Mouse (Mus musculus): ENCODE data around the gene Ces2f. TPM values are rescaled to one million over a fixed set of nuclear protein-coding genes. Genes with fewer than 3 reads are reported as not detected.
A peak's percentile ranks its signal among the peaks of the same experiment; 100 is the strongest.
"Not testable (repeated sequence)": the region's sequence is repeated elsewhere in the genome, so short reads cannot be mapped to it uniquely, and the experiment has no call there.

The Ces2f gene
- not detected for total RNA-seq (2021)
- long read RNA-seq, experiment 1 = 0 reads
- long read RNA-seq, experiment 2 = 0 reads

DNA sequence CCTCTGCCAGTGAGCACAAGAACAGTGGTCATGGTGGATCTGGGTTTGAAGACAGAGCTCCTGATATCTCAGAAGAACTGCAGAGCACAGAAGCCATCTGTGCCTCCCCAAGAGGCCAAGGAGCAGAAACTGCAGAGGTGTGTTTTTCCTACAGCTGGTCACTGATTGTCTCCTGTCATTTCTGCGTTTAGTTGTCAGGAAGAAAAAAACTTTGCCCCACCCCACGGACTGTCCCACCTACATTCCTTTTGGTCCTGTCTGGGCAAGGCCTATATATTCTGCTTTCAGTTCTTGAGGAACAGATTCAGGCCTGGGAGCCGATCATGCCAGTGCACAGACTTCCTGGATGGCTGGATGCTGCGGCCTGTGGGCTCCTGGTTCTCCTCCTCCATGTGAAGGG, at the start of gene Ces2f:
Ces2f (plus strand) TSS at position 301 of the 400 bp plus-strand sequence.
- Histone ChIP-seq H3K27ac (no peak within 1 kb of the TSS), H3K4me3 (no peak within 1 kb of the TSS)
- no peak for DNase-seq (ENCODE audit: extremely low spot score in 1 of 2, low spot score in 2 of 2)
- intact Hi-C loops (cut with DNase I) = no loop called here
- no peak for TF ChIP-seq CTCF (IDR thresholded peaks at IDR 0.05)

DNA sequence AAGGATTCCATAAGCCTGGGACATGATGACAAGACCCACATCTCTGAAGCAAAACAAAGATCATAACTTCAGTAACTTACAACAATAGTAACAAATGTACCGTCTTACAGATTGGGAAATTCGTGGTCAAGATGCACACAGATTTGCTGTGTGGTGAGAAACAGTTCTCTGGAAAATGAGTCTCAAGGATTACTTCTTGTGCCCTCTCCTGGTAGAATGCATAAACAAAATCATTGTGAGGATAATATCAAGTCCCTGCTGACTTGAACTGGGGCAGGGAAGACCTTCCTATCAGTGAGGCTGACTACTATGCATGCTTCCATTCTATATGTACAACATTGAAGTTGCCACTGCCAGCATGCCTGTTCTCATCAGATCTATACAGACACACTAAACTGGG, 45.4 kb upstream of the Ces2f start:
- DNase-seq (ENCODE audit: extremely low spot score in 1 of 2, low spot score in 2 of 2) = no peak
- intact Hi-C loops (cut with DNase I) = no loop called here
- Histone ChIP-seq H3K4me3 (no peak overlapping the region), H3K27ac (no peak overlapping the region)
- TF ChIP-seq CTCF (IDR thresholded peaks at IDR 0.05) = peak; percentile 21

DNA sequence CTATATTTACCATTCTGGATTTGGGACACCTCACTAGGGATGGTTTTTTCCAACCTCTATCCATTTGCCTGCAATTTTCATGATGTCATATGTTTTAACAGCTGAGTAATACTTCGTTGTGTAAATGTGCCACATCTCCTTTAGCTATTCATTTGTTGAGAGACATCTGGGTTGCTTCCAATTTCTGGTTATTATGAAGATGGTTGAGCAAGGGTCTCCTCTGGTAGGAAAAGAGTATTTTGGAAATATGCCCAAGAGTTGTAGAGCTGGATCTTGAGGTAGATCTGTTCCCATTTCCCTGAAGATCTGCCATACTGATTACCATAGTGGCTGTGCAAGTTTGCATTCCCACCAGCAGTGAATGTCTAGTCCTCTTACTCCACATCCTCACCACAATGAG, 40.0 kb upstream of the Ces2f start:
- H3K27ac ChIP-seq = no peak overlapping the region
- no peak for TF ChIP-seq CTCF (IDR thresholded peaks at IDR 0.05)
- H3K4me3 ChIP-seq = no peak overlapping the region
- intact Hi-C loops (cut with DNase I) = no loop called here
- no peak for DNase-seq (ENCODE audit: extremely low spot score in 1 of 2, low spot score in 2 of 2)

DNA sequence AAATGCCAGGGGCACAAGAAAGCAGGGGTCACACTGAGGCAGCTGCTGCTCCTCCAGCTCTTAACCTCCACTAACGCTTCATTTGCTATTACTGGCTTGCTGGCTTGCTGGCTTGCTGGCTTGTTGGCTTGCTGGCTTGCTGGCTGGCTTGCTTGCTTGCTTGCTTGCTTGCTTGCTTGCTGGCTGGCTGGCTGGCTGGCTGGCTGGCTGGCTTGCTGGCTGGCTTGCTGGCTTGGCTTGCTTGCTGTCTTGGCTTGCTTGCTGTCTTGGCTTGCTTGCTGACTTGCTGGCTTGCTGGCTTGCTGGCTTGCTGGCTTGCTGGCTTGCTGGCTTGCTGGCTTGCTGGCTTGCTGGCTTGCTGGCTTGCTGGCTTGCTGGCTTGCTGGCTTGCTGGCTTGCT, 38.1 kb upstream of the Ces2f start:
- H3K4me3 ChIP-seq; DNase-seq (ENCODE audit: extremely low spot score in 1 of 2, low spot score in 2 of 2); H3K27ac ChIP-seq; intact Hi-C loops (cut with DNase I): not testable (repeated sequence)

DNA sequence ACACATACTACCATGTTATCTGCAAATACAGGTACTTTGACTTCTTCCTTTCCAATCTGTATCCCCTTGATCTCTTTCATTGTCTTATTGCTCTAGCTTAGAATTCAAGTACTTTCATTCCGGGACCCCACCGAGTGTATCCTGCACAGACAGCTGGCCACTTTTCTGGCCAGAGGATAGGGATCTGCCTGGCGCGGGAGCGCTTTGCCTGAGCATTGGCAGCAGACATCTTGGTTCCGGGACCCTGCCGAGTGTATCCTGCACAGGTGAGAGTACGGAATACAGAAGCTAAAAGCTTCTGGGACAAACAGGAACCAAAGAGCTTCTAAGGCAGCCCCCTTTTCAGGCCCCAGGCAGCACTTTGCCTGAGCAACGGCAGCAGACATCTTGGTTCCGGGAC, 37.5 kb upstream of the Ces2f start:
- H3K4me3 ChIP-seq; intact Hi-C loops (cut with DNase I); DNase-seq (ENCODE audit: extremely low spot score in 1 of 2, low spot score in 2 of 2); H3K27ac ChIP-seq: not testable (repeated sequence)

DNA sequence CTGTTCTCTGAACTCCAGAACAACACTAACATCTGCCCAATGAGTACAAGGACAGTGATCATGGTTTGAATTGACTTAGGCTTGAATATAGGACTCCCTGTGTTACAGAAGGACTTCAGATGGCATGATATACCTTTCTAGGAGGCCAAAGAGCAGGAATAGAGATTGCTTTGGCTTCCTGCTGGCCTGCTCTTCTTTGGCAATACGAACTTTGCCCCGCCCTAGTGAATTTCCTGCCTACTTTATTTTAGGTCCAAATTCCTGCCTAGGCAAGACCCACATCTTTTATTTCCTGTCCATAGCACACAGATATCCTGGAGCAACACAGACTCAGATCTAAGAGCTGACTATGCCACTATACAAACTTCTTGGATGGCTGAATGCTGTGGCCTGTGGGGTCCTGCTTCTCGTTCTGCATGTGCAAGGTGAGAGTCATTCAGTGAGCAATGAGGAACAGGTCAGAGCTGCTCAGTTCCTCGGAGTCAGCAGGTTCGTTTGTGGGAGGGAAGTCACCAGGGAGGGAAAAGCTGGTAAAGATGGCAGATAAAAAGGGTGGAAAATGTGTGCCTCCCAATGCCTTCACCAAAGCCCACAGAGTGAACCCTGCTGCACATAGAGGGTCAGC, 21.1 kb upstream of the Ces2f start, which contains the start of gene Ces2e:
Ces2e (plus strand) TSS at position 289 of the 625 bp plus-strand sequence.
- intact Hi-C loops (cut with DNase I) = no loop called here
- TF ChIP-seq CTCF (IDR thresholded peaks at IDR 0.05) = no peak
- Histone ChIP-seq H3K4me3 (no peak within 1 kb of the TSS), H3K27ac (no peak within 1 kb of the TSS)
- no peak for DNase-seq (ENCODE audit: extremely low spot score in 1 of 2, low spot score in 2 of 2)

DNA sequence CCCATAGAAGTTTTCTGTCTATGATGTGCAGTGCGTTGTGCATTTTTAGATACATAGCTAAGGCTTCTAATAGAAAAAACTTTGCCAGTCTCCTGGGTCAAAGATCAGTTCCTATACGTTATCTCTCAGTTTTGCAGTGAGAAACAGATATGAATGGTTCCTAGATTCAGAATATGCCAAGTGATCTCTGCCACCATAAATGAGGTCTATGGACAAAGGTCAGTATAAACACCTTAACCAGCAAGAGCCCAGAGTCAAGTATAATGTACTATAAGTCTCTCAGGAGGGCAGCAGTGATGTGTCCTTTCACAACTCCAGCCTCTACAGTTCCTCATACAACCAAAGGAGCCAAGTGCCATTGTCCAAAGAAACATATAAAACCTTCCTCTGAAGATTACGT, 19.9 kb upstream of the Ces2f start:
- no peak for DNase-seq (ENCODE audit: extremely low spot score in 1 of 2, low spot score in 2 of 2)
- no peak for TF ChIP-seq CTCF (IDR thresholded peaks at IDR 0.05)
- H3K27ac ChIP-seq = no peak overlapping the region
- intact Hi-C loops (cut with DNase I) = no loop called here
- no peak overlapping the region for H3K4me3 ChIP-seq

DNA sequence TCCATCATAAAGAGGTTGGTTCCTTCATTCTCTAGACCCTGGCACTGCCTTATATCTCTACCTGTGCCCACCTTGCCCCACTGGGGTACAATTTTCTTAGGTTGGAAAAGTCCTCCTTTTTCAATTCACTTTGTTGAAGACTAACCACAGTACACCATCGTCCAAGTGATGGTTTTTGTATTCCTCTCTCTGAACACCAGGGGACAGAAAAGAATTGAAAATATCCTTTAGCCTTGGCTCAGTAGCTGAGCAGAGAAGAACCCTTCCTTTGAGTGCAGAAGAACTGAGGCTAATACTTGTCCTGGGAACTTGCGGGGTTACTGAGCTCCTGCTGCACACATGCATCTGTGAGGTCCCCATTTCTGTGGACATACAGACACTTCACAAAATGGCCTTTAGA, 2.5 kb upstream of the Ces2f start:
- intact Hi-C loops (cut with DNase I) = no loop called here
- no peak for DNase-seq (ENCODE audit: extremely low spot score in 1 of 2, low spot score in 2 of 2)

DNA sequence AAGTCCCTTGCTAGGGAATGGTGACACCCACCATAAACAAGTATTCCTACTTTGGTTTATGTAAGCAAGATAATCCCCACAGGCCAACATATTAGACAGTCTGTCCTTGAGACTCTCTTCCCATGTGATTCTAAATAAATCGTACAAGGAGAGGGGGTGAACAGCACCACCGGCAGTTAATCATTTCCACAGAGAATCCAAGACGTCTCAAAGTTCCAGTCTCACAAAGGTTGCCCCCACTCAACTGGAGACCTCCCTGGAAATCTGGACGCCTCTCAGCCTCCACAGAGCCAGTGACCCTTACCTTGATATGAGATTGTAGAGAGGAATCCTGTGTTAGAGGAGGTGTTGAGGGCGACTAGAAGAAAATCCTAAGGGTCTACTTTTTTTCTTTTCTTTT, 1.9 kb downstream of the Ces2f start:
- TF ChIP-seq CTCF (IDR thresholded peaks at IDR 0.05) = no peak
- intact Hi-C loops (cut with DNase I) = no loop called here
- Histone ChIP-seq H3K4me3 (no peak overlapping the region), H3K27ac (no peak overlapping the region)
- no peak for DNase-seq (ENCODE audit: extremely low spot score in 1 of 2, low spot score in 2 of 2)

More for the DNA sequence above, 2.5 kb upstream of the Ces2f start:
- TF ChIP-seq CTCF (IDR thresholded peaks at IDR 0.05) = peak; percentile 22
- Histone ChIP-seq H3K4me3 (no peak overlapping the region), H3K27ac (no peak overlapping the region)

DNA sequence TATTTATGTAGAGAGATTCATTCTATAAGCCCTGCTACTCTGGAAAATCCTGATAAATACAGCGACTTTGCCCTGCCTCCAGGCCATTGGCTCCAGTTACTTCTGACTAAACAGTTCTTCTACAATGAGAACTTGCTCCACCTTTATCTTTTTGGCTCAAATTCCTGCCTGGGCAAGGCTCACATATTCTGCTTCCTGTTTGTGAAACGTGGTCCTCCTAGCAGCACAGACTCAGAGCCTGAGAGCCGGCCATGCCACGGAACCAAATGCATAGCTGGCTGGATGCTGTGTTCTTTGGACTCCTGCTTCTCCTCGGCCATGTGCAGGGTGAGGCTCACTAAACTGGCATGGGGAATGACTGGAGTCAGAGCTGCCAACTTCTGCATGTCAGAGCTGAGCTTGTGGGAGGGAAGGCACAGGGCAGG, 14.4 kb downstream of the Ces2f start, which contains the start of gene Ces2g:
Ces2g (plus strand) TSS at position 182 of the 425 bp plus-strand sequence.
- Histone ChIP-seq H3K27ac (no peak within 1 kb of the TSS), H3K4me3 (no peak within 1 kb of the TSS)
- intact Hi-C loops (cut with DNase I) = no loop called here
- DNase-seq (ENCODE audit: extremely low spot score in 1 of 2, low spot score in 2 of 2) = no peak
- TF ChIP-seq CTCF (IDR thresholded peaks at IDR 0.05) = no peak

DNA sequence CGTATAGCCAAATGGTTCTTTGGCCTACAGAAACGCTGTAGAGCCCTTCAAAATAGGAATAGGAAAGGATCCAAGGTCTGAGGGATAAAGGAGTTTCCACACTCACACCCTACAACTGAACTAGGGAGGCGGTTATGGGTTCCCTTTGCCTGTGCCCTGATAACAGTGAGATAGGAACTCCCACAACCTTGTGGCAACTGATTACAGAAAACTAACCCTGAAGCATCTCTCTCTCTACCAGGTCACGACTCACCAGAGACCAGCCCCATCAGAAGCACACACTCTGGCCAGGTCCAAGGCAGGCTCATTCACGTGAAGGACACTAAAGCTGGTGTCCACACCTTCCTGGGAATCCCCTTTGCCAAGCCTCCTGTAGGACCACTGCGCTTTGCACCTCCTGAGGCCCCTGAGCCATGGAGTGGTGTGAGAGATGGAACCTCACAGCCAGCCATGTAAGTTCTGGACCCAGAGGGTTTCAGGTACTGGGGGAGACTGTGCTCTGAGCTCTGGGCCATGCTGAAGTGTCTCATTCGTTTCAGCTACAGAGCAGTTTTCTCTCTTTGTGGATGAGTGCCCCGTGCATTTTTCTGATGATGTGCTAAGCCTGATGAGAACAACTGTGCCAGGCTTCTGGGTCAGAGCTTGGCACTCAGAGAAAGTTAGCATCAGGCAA, 15.2 kb downstream of the Ces2f start:
- intact Hi-C loops (cut with DNase I) = no loop called here
- no peak overlapping the region for H3K4me3 ChIP-seq
- no peak for TF ChIP-seq CTCF (IDR thresholded peaks at IDR 0.05)
- H3K27ac ChIP-seq = no peak overlapping the region
- no peak for DNase-seq (ENCODE audit: extremely low spot score in 1 of 2, low spot score in 2 of 2)

DNA sequence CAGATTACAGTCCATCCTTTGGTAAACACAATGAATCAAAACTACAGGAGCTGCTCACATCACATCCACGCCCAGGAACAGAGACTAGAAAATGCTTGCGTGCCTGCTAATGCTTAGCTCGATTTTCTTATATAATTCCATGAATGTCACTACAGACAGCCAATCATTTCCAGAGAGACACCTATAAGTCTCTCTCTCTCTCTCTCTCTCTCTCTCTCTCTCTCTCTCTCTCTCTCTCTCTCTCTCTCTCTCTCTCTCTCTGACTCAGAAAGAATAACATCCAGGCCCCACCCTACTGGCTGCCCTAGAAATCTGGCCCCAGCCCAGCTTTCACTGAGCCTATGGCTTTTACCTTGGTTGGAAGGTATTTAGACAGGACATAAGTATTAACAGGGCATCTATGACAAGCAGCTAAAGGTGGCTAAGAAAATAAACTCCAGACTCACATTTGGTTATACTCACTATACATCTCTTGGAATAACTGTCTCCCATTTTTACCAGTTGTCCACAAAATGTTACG, 16.3 kb downstream of the Ces2f start:
- Histone ChIP-seq H3K4me3 (no peak overlapping the region), H3K27ac (no peak overlapping the region)
- no peak for TF ChIP-seq CTCF (IDR thresholded peaks at IDR 0.05)
- no peak for DNase-seq (ENCODE audit: extremely low spot score in 1 of 2, low spot score in 2 of 2)
- intact Hi-C loops (cut with DNase I) = no loop called here
